Mouse (Mus musculus) neural tube, embryonic 11.5 days (tissue): ENCODE data around the gene Hspa1b. TPM values are rescaled to one million over a fixed set of nuclear protein-coding genes. Genes with fewer than 3 reads are reported as not detected.
A peak's percentile ranks its signal among the peaks of the same experiment; 100 is the strongest.
"Not testable (repeated sequence)": the region's sequence is repeated elsewhere in the genome, so short reads cannot be mapped to it uniquely, and the experiment has no call there.

Experiments
- ATAC-seq: fragments of 200-750 bp; cut with Nextera tagmentation; 2 replicates; pipeline ENCODE4 v1.8.0; 2017; ENCODE audit warnings: moderate number of reproducible peaks, mild to moderate bottlenecking, moderate TSS enrichment, moderate library complexity; ENCODE audit not compliant: insufficient read depth, low FRiP score, low TSS enrichment
- DNase-seq: peaks from one replicate; pipeline ENCODE4 v3.0.0-alpha.2; 2015; ENCODE audit warnings: low spot score
- H3K27ac ChIP-seq: fragments of 300-500 bp; sonication (generic); 2 replicates; pipeline ENCODE4 v1.5.1; 2014; ENCODE audit warnings: low read depth, mild to moderate bottlenecking, low read length
- H3K27me3 ChIP-seq: fragments of 300-500 bp; sonication (generic); 2 replicates; pipeline ENCODE4 v1.6.1; 2014; ENCODE audit warnings: mild to moderate bottlenecking, low read length, mixed read lengths; ENCODE audit not compliant: control insufficient read depth, insufficient read depth
- H3K36me3 ChIP-seq: fragments of 300-500 bp; sonication (generic); 2 replicates; pipeline ENCODE4 v1.6.1; 2014; ENCODE audit warnings: mild to moderate bottlenecking, low read length, moderate library complexity, mixed read lengths; ENCODE audit not compliant: control insufficient read depth, insufficient read depth
- H3K4me1 ChIP-seq: fragments of 300-500 bp; sonication (generic); 2 replicates; pipeline ENCODE4 v1.6.1; 2014; ENCODE audit warnings: low read length, mixed read lengths; ENCODE audit not compliant: control insufficient read depth, insufficient read depth
- H3K4me2 ChIP-seq: fragments of 300-500 bp; sonication (generic); 2 replicates; pipeline ENCODE4 v1.6.1; 2014; ENCODE audit warnings: low read depth, mild to moderate bottlenecking, moderate library complexity
- H3K4me3 ChIP-seq: fragments of 300-500 bp; sonication (generic); 2 replicates; pipeline ENCODE4 v1.5.1; 2014; ENCODE audit warnings: low read depth, low read length
- H3K9ac ChIP-seq: fragments of 300-500 bp; sonication (generic); 2 replicates; pipeline ENCODE4 v1.6.1; 2014; ENCODE audit warnings: mild to moderate bottlenecking, low read length
- H3K9me3 ChIP-seq: fragments of 300-500 bp; sonication (generic); 2 replicates; pipeline ENCODE4 v1.6.1; 2016; ENCODE audit warnings: low read length; ENCODE audit not compliant: control insufficient read depth
- WGBS: fragments of 180-500 bp; shearing (Covaris S2); extraction: QIAGEN DNeasy Blood & Tissue Kit; methylation state at CpG from one replicate; pipeline ENCODE4 v1.1.7; 2014; 5-methylcytosine and 5-hydroxymethylcytosine counted together
- polyA plus RNA-seq: library from polyadenylated mRNA; unstranded; fragments of >200 nt; fragmentation: Nextera tagmentation; extraction: Ambion mirVana; gene quantifications from 2 replicates; pipeline ENCODE4 v1.2.1, GENCODE M21; 2014

Gene Hspa1b
- polyA plus RNA-seq, 1 experiment from 2014 or later = 0.13 TPM

- 95% methylated on average over 4 of the region's 4 CpGs for WGBS
- H3K27me3 ChIP-seq, ATAC-seq, H3K9me3 ChIP-seq, H3K36me3 ChIP-seq, H3K4me1 ChIP-seq, H3K9ac ChIP-seq, H3K27ac ChIP-seq, H3K4me2 ChIP-seq, H3K4me3 ChIP-seq, DNase-seq: not testable (repeated sequence)
These were observed 36.2 kb upstream of the Hspa1b start for GRCm38 (mm10) chr17:34995192-34995591.

- Histone ChIP-seq H3K27me3 (no peaks in the 10 kb centered on the region), H3K4me3 (no peak overlapping the region), H3K9ac (no peak overlapping the region), H3K9me3 (no peaks in the 10 kb centered on the region), H3K4me1 (no peaks in the 10 kb centered on the region), H3K4me2 (no peak overlapping the region), H3K27ac (no peak overlapping the region), H3K36me3 (no peaks in the 10 kb centered on the region)
- DNase-seq (no peak), ATAC-seq (no peak)
These were observed 35.7 kb upstream of the Hspa1b start for GRCm38 (mm10) chr17:34994751-34995150.

GRCm38 (mm10) chr17:34984218-34984617 lies 25.2 kb upstream of the Hspa1b start:
- peaks cover 6% of the 10 kb centered on the region for H3K36me3 ChIP-seq
- H3K4me3 ChIP-seq = no peak overlapping the region
- H3K27ac ChIP-seq = no peak overlapping the region
- peaks cover 10% of the 10 kb centered on the region for H3K4me1 ChIP-seq
- H3K9me3 ChIP-seq = no peaks in the 10 kb centered on the region
- no peaks in the 10 kb centered on the region for H3K27me3 ChIP-seq
- DNase-seq = no peak
- no peak overlapping the region for H3K9ac ChIP-seq
- 80% methylated on average over 2 of the region's 2 CpGs for WGBS
- ATAC-seq = no peak
- H3K4me2 ChIP-seq = no peak overlapping the region

- Histone ChIP-seq H3K9ac (peak overlapping the region; percentile 92), H3K4me3 (peak overlapping the region; percentile 89), H3K4me2 (peak overlapping the region; percentile 71), H3K36me3 (peaks cover 6% of the 10 kb centered on the region), H3K27ac (peak overlapping the region; percentile 89), H3K27me3 (no peaks in the 10 kb centered on the region), H3K9me3 (no peaks in the 10 kb centered on the region), H3K4me1 (peaks cover 10% of the 10 kb centered on the region)
- ATAC-seq = no peak; the same call in 1 of the 2 replicates
- no peak for DNase-seq
- under 1% methylated on average over 15 of the region's 15 CpGs for WGBS
These were observed 23.3 kb upstream of the Hspa1b start for GRCm38 (mm10) chr17:34982328-34982727.

GRCm38 (mm10) chr17:34981690-34982180 lies 22.7 kb upstream of the Hspa1b start, which contains the start of gene Lsm2:
Gene Lsm2, plus strand, starts transcription at chr17:34981862.
- peak within 1 kb of the TSS; percentile 92 for H3K9ac ChIP-seq
- H3K27me3 ChIP-seq = no peaks in the 10 kb centered on the region
- DNase-seq = peak; percentile 92
- H3K9me3 ChIP-seq = no peaks in the 10 kb centered on the region
- H3K27ac ChIP-seq = peak within 1 kb of the TSS; percentile 89
- peaks cover 10% of the 10 kb centered on the region for H3K4me1 ChIP-seq
- ATAC-seq = peak; percentile 90
- peaks cover 6% of the 10 kb centered on the region for H3K36me3 ChIP-seq
- peak within 1 kb of the TSS; percentile 89 for H3K4me3 ChIP-seq
- H3K4me2 ChIP-seq = peak within 1 kb of the TSS; percentile 71
- under 1% methylated on average over 57 of the region's 58 CpGs for WGBS

GRCm38 (mm10) chr17:34980655-34981054 lies 21.6 kb upstream of the Hspa1b start:
- peak overlapping the region; percentile 71 for H3K4me2 ChIP-seq
- WGBS = 17% methylated on average over 2 of the region's 2 CpGs
- peak; percentile 9 for DNase-seq
- H3K4me1 ChIP-seq = peaks cover 10% of the 10 kb centered on the region
- H3K36me3 ChIP-seq = peaks cover 2% of the 10 kb centered on the region; the same call in 1 of the 2 replicates
- no peak for ATAC-seq
- no peak overlapping the region for H3K27ac ChIP-seq
- H3K4me3 ChIP-seq = peak overlapping the region; percentile 89
- no peaks in the 10 kb centered on the region for H3K9me3 ChIP-seq
- H3K9ac ChIP-seq = peak overlapping the region; percentile 92
- no peaks in the 10 kb centered on the region for H3K27me3 ChIP-seq

GRCm38 (mm10) chr17:34979631-34980030 lies 20.6 kb upstream of the Hspa1b start:
- ATAC-seq (no peak), DNase-seq (no peak)
- H3K4me1 ChIP-seq = peaks cover 10% of the 10 kb centered on the region
- H3K27ac ChIP-seq = no peak overlapping the region
- H3K36me3 ChIP-seq = no peaks in the 10 kb centered on the region
- H3K27me3 ChIP-seq = no peaks in the 10 kb centered on the region
- WGBS = 90% methylated on average over 4 of the region's 4 CpGs
- H3K4me3 ChIP-seq = no peak overlapping the region
- H3K9ac ChIP-seq = no peak overlapping the region
- no peaks in the 10 kb centered on the region for H3K9me3 ChIP-seq
- no peak overlapping the region for H3K4me2 ChIP-seq

GRCm38 (mm10) chr17:34978239-34978638 lies 19.2 kb upstream of the Hspa1b start:
- H3K4me1 ChIP-seq = peaks cover 10% of the 10 kb centered on the region
- H3K4me3 ChIP-seq = no peak overlapping the region
- no peak for DNase-seq
- H3K27me3 ChIP-seq = no peaks in the 10 kb centered on the region
- H3K27ac ChIP-seq = no peak overlapping the region
- H3K9me3 ChIP-seq = no peaks in the 10 kb centered on the region
- no peak for ATAC-seq
- no peak overlapping the region for H3K9ac ChIP-seq
- H3K4me2 ChIP-seq = no peak overlapping the region
- no peaks in the 10 kb centered on the region for H3K36me3 ChIP-seq
- 91% methylated on average over 27 of the region's 27 CpGs for WGBS

GRCm38 (mm10) chr17:34977000-34977399 lies 18.0 kb upstream of the Hspa1b start:
- WGBS = 94% methylated on average over 20 of the region's 20 CpGs

More at GRCm38 (mm10) chr17:34977000-34977399, 18.0 kb upstream of the Hspa1b start:
- no peaks in the 10 kb centered on the region for H3K36me3 ChIP-seq
- DNase-seq (no peak), ATAC-seq (no peak)
- no peaks in the 10 kb centered on the region for H3K9me3 ChIP-seq
- no peak overlapping the region for H3K4me3 ChIP-seq
- H3K27ac ChIP-seq = no peak overlapping the region
- H3K4me2 ChIP-seq = no peak overlapping the region
- no peak overlapping the region for H3K9ac ChIP-seq
- H3K4me1 ChIP-seq = peaks cover 3% of the 10 kb centered on the region
- H3K27me3 ChIP-seq = no peaks in the 10 kb centered on the region
